Mouse (Mus musculus): Measurements from ENCODE around the gene Hmox2. TPM values are rescaled to one million over a fixed set of nuclear protein-coding genes. Genes with fewer than 3 reads are reported as not detected.

Gene Hmox2
- total RNA-seq, 2 experiments from 2014 or later = 85.7 to 89.9 TPM

GRCm38 (mm10) chr16:4778940-4779339 is 52.8 kb downstream of the Hmox2 start:
- DNase-seq (ENCODE audit: low spot score in 2 of 2) = no peak

GRCm38 (mm10) chr16:4781524-4782196 is 55.5 kb downstream of the Hmox2 start:
- peak; percentile 76 to 82 for DNase-seq (ENCODE audit: low spot score in 2 of 2)

GRCm38 (mm10) chr16:4782515-4782914 is 56.4 kb downstream of the Hmox2 start:
- DNase-seq (ENCODE audit: low spot score in 2 of 2) = no peak

- DNase-seq (ENCODE audit: low spot score in 2 of 2) = no peak
Observed at GRCm38 (mm10) chr16:4785706-4786105, 59.5 kb downstream of the Hmox2 start.

GRCm38 (mm10) chr16:4788176-4788575 is 62.0 kb downstream of the Hmox2 start:
- no peak for DNase-seq (ENCODE audit: low spot score in 2 of 2)

- no peak for DNase-seq (ENCODE audit: low spot score in 2 of 2)
Observed at GRCm38 (mm10) chr16:4789311-4789768, 63.2 kb downstream of the Hmox2 start.

GRCm38 (mm10) chr16:4789810-4790559 is 63.8 kb downstream of the Hmox2 start, which contains the start of gene Cdip1:
Cdip1 (minus strand) TSS chr16:4790292.
- peak; percentile 96 to 97 for DNase-seq (ENCODE audit: low spot score in 2 of 2)

- DNase-seq (ENCODE audit: low spot score in 2 of 2) = no peak
Observed at GRCm38 (mm10) chr16:4791332-4791731, 65.2 kb downstream of the Hmox2 start.

GRCm38 (mm10) chr16:4796631-4797030 is 70.5 kb downstream of the Hmox2 start:
- no peak for DNase-seq (ENCODE audit: low spot score in 2 of 2)

Other genes with a start within 250 kb of the Hmox2 start
- 1 to 10 TPM; 3.0 to 4.1 TPM for gene Srl, start 184.5 kb upstream of the Hmox2 start, total RNA-seq (2021)
- gene Tfap4, start 166.5 kb upstream of the Hmox2 start, total RNA-seq (2021) = 1 to 10 TPM; 3.5 to 3.6 TPM
- gene Glis2, start 131.6 kb upstream of the Hmox2 start, total RNA-seq (2021) = 10 to 100 TPM; 12.4 to 16.6 TPM
- 10 to 100 TPM; 72.1 to 86.6 TPM for gene Pam16, start 101.4 kb upstream of the Hmox2 start, total RNA-seq (2021)
- 10 to 100 TPM; 11.5 to 11.6 TPM for gene Vasn, start 86.4 kb upstream of the Hmox2 start, total RNA-seq (2021)
- 10 to 100 TPM; 61.5 to 64.2 TPM for gene Dnaja3, start 86.4 kb upstream of the Hmox2 start, total RNA-seq (2021)
- 10 to 100 TPM; 78.4 to 85.4 TPM for gene Coro7, start 46.6 kb upstream of the Hmox2 start, total RNA-seq (2021)
- 10 to 100 TPM; 11.2 to 11.6 TPM for gene Nmral1, start 7.0 kb upstream of the Hmox2 start, total RNA-seq (2021)
- 100 to 1,000 TPM; 211 to 212 TPM for gene Cdip1, start 63.9 kb downstream of the Hmox2 start, total RNA-seq (2021)
- gene 4930562C15Rik, start 109.1 kb downstream of the Hmox2 start, total RNA-seq (2021) = not detected
- gene Ubald1, start 154.0 kb downstream of the Hmox2 start, total RNA-seq (2021) = 10 to 100 TPM; 86.5 to 95.6 TPM
- 100 to 1,000 TPM; 213 to 223 TPM for gene Mgrn1, start 159.9 kb downstream of the Hmox2 start, total RNA-seq (2021)
- 10 to 100 TPM; 65.9 to 71.0 TPM for gene Nudt16l1, start 212.4 kb downstream of the Hmox2 start, total RNA-seq (2021)
- 10 to 100 TPM; 57.7 to 64.0 TPM for gene Anks3, start 237.8 kb downstream of the Hmox2 start, total RNA-seq (2021)